Mouse (Mus musculus): ENCODE results near the gene Dffa. TPM values are rescaled to one million over a fixed set of nuclear protein-coding genes. Genes with fewer than 3 reads are reported as not detected.

Gene Dffa
- polyA plus RNA-seq, 1 experiment: 15.5 TPM

GRCm38 (mm10) chr4:149155711-149156110 lies 51.8 kb downstream of the Dffa start:
- no peak overlapping the region for H3K9ac ChIP-seq (ENCODE audit: low read depth, poor library complexity, severe bottlenecking)
- peaks cover 5% of the 10 kb centered on the region; the same call in 1 of the 2 replicates for H3K9me3 ChIP-seq (replicated peaks; ENCODE audit: control insufficient read depth, insufficient read depth, low read length, poor library complexity, severe bottlenecking)
- peaks cover 39% of the 10 kb centered on the region for H3K36me3 ChIP-seq (ENCODE audit: control insufficient read depth, insufficient read depth, low read length, poor library complexity, severe bottlenecking)
- TF ChIP-seq CTCF (IDR thresholded peaks at IDR 0.05; ENCODE audit: low read depth, low read length): no peak
- TF ChIP-seq EP300 (IDR thresholded peaks at IDR 0.05; ENCODE audit: insufficient read depth, low read depth, low read length): no peak
- no peak for TF ChIP-seq POLR2A (IDR thresholded peaks at IDR 0.05; ENCODE audit: insufficient read depth, low read length)
- H3K27ac ChIP-seq (ENCODE audit: insufficient read depth, low read length): no peak overlapping the region
- H3K27me3 ChIP-seq (ENCODE audit: control insufficient read depth, insufficient read depth, low read length, poor library complexity, severe bottlenecking): no peaks in the 10 kb centered on the region
- H3K4me1 ChIP-seq (ENCODE audit: control insufficient read depth, insufficient read depth, low read length): peaks cover 9% of the 10 kb centered on the region
- H3K4me3 ChIP-seq (ENCODE audit: low read depth, low read length): no peak overlapping the region

- Histone ChIP-seq H3K9ac (ENCODE audit: low read depth, poor library complexity, severe bottlenecking) (no peak overlapping the region), H3K27ac (ENCODE audit: insufficient read depth, low read length) (no peak overlapping the region), H3K36me3 (ENCODE audit: control insufficient read depth, insufficient read depth, low read length, poor library complexity, severe bottlenecking) (peaks cover 35% of the 10 kb centered on the region), H3K9me3 (replicated peaks; ENCODE audit: control insufficient read depth, insufficient read depth, low read length, poor library complexity, severe bottlenecking) (peaks cover 5% of the 10 kb centered on the region; the same call in 1 of the 2 replicates), H3K4me1 (ENCODE audit: control insufficient read depth, insufficient read depth, low read length) (peaks cover 11% of the 10 kb centered on the region), H3K4me3 (ENCODE audit: low read depth, low read length) (no peak overlapping the region), H3K27me3 (ENCODE audit: control insufficient read depth, insufficient read depth, low read length, poor library complexity, severe bottlenecking) (no peaks in the 10 kb centered on the region)
- TF ChIP-seq EP300 (IDR thresholded peaks at IDR 0.05; ENCODE audit: insufficient read depth, low read depth, low read length): 0 out of 2 replicates have a peak, but pooled peaks have one; percentile 13
- no peak for TF ChIP-seq POLR2A (IDR thresholded peaks at IDR 0.05; ENCODE audit: insufficient read depth, low read length)
Measured at GRCm38 (mm10) chr4:149157415-149157973, 53.5 kb downstream of the Dffa start.

- TF ChIP-seq POLR2A (IDR thresholded peaks at IDR 0.05; ENCODE audit: insufficient read depth, low read length): no peak
- TF ChIP-seq CTCF (IDR thresholded peaks at IDR 0.05; ENCODE audit: low read depth, low read length): no peak
- TF ChIP-seq EP300 (IDR thresholded peaks at IDR 0.05; ENCODE audit: insufficient read depth, low read depth, low read length): no peak
- peaks cover 26% of the 10 kb centered on the region for H3K36me3 ChIP-seq (ENCODE audit: control insufficient read depth, insufficient read depth, low read length, poor library complexity, severe bottlenecking)
Measured at GRCm38 (mm10) chr4:149159203-149159602, 55.3 kb downstream of the Dffa start.

GRCm38 (mm10) chr4:149159891-149160290 lies 55.9 kb downstream of the Dffa start:
- TF ChIP-seq CTCF (IDR thresholded peaks at IDR 0.05; ENCODE audit: low read depth, low read length): no peak
- TF ChIP-seq POLR2A (IDR thresholded peaks at IDR 0.05; ENCODE audit: insufficient read depth, low read length): no peak
- no peak for TF ChIP-seq EP300 (IDR thresholded peaks at IDR 0.05; ENCODE audit: insufficient read depth, low read depth, low read length)
- Histone ChIP-seq H3K4me3 (ENCODE audit: low read depth, low read length) (no peak overlapping the region), H3K27me3 (ENCODE audit: control insufficient read depth, insufficient read depth, low read length, poor library complexity, severe bottlenecking) (no peaks in the 10 kb centered on the region), H3K27ac (ENCODE audit: insufficient read depth, low read length) (no peak overlapping the region), H3K9ac (ENCODE audit: low read depth, poor library complexity, severe bottlenecking) (no peak overlapping the region), H3K9me3 (replicated peaks; ENCODE audit: control insufficient read depth, insufficient read depth, low read length, poor library complexity, severe bottlenecking) (peaks cover 3% of the 10 kb centered on the region; the same call in 1 of the 2 replicates), H3K36me3 (ENCODE audit: control insufficient read depth, insufficient read depth, low read length, poor library complexity, severe bottlenecking) (peaks cover 25% of the 10 kb centered on the region), H3K4me1 (ENCODE audit: control insufficient read depth, insufficient read depth, low read length) (peaks cover 11% of the 10 kb centered on the region)

More at GRCm38 (mm10) chr4:149159203-149159602, 55.3 kb downstream of the Dffa start:
- H3K9ac ChIP-seq (ENCODE audit: low read depth, poor library complexity, severe bottlenecking): no peak overlapping the region
- no peak overlapping the region for H3K27ac ChIP-seq (ENCODE audit: insufficient read depth, low read length)
- no peaks in the 10 kb centered on the region for H3K27me3 ChIP-seq (ENCODE audit: control insufficient read depth, insufficient read depth, low read length, poor library complexity, severe bottlenecking)
- no peak overlapping the region for H3K4me3 ChIP-seq (ENCODE audit: low read depth, low read length)
- H3K4me1 ChIP-seq (ENCODE audit: control insufficient read depth, insufficient read depth, low read length): peaks cover 11% of the 10 kb centered on the region
- peaks cover 5% of the 10 kb centered on the region; the same call in 1 of the 2 replicates for H3K9me3 ChIP-seq (replicated peaks; ENCODE audit: control insufficient read depth, insufficient read depth, low read length, poor library complexity, severe bottlenecking)

- Histone ChIP-seq H3K27ac (ENCODE audit: insufficient read depth, low read length) (no peak overlapping the region), H3K4me3 (ENCODE audit: low read depth, low read length) (no peak overlapping the region), H3K9me3 (replicated peaks; ENCODE audit: control insufficient read depth, insufficient read depth, low read length, poor library complexity, severe bottlenecking) (no peaks in the 10 kb centered on the region), H3K9ac (ENCODE audit: low read depth, poor library complexity, severe bottlenecking) (no peak overlapping the region), H3K36me3 (ENCODE audit: control insufficient read depth, insufficient read depth, low read length, poor library complexity, severe bottlenecking) (peaks cover 14% of the 10 kb centered on the region), H3K27me3 (ENCODE audit: control insufficient read depth, insufficient read depth, low read length, poor library complexity, severe bottlenecking) (no peaks in the 10 kb centered on the region), H3K4me1 (ENCODE audit: control insufficient read depth, insufficient read depth, low read length) (peaks cover 11% of the 10 kb centered on the region)
- no peak for TF ChIP-seq CTCF (IDR thresholded peaks at IDR 0.05; ENCODE audit: low read depth, low read length)
- TF ChIP-seq POLR2A (IDR thresholded peaks at IDR 0.05; ENCODE audit: insufficient read depth, low read length): no peak
- no peak for TF ChIP-seq EP300 (IDR thresholded peaks at IDR 0.05; ENCODE audit: insufficient read depth, low read depth, low read length)
Measured at GRCm38 (mm10) chr4:149161166-149161565, 57.2 kb downstream of the Dffa start.

- H3K27ac ChIP-seq (ENCODE audit: insufficient read depth, low read length): no peak overlapping the region
- TF ChIP-seq EP300 (IDR thresholded peaks at IDR 0.05; ENCODE audit: insufficient read depth, low read depth, low read length) (no peak), CTCF (IDR thresholded peaks at IDR 0.05; ENCODE audit: low read depth, low read length) (no peak), POLR2A (IDR thresholded peaks at IDR 0.05; ENCODE audit: insufficient read depth, low read length) (no peak)
- H3K9me3 ChIP-seq (replicated peaks; ENCODE audit: control insufficient read depth, insufficient read depth, low read length, poor library complexity, severe bottlenecking): no peaks in the 10 kb centered on the region
- no peak overlapping the region for H3K9ac ChIP-seq (ENCODE audit: low read depth, poor library complexity, severe bottlenecking)
- H3K27me3 ChIP-seq (ENCODE audit: control insufficient read depth, insufficient read depth, low read length, poor library complexity, severe bottlenecking): no peaks in the 10 kb centered on the region
- H3K36me3 ChIP-seq (ENCODE audit: control insufficient read depth, insufficient read depth, low read length, poor library complexity, severe bottlenecking): peaks cover 4% of the 10 kb centered on the region; the same call in 1 of the 2 replicates
- H3K4me3 ChIP-seq (ENCODE audit: low read depth, low read length): no peak overlapping the region
- H3K4me1 ChIP-seq (ENCODE audit: control insufficient read depth, insufficient read depth, low read length): peaks cover 11% of the 10 kb centered on the region
Measured at GRCm38 (mm10) chr4:149163196-149163595, 59.2 kb downstream of the Dffa start.
